Mouse (Mus musculus): ENCODE results near the gene Ggnbp2. TPM values are rescaled to one million over a fixed set of nuclear protein-coding genes. Genes with fewer than 3 reads are reported as not detected.

Gene Ggnbp2
- 2.2 and 30.3 TPM in 2 replicates for polyA plus RNA-seq (2012; ENCODE audit: insufficient read depth, low replicate concordance)

- peaks cover 40% of the 10 kb centered on the region for H3K4me1 ChIP-seq
- H3K36me3 ChIP-seq (replicated peaks; ENCODE audit: low read length) = peaks cover 28% of the 10 kb centered on the region
- H3K27me3 ChIP-seq (replicated peaks) = no peaks in the 10 kb centered on the region
- TF ChIP-seq FLI1 (IDR thresholded peaks at IDR 0.05; ENCODE audit: low read length) = no peak
- TF ChIP-seq GATA1 (IDR thresholded peaks at IDR 0.05; ENCODE audit: borderline replicate concordance, low read length) = no peak
- H3K4me3 ChIP-seq (replicated peaks) = peak within 1 kb of the TSS; percentile 93
- no peaks in the 10 kb centered on the region for H3K9me3 ChIP-seq
These were observed at the start of gene Ggnbp2 for GRCm38 (mm10) chr11:84870337-84871043. Gene Ggnbp2 (minus strand): TSS chr11:84870817.

DNA sequence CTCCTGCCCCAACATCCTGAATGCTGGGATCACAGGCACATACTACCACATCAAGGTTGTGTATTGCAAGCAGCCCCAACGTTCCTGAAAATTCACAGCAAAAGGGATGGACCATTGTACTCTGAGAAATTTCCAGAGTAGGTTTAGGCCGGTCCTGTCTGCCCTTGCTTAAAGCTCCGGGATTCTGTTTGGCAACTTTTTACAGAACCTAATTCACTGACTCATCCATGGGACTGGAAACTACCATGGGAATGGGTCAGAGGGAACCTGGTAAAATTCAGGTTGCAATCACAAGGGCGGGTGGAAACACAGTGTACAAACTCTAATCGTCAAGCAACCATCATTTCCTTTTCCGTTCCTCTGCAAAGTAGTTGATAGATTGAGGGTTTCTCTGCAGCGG lies 49.3 kb upstream of the Ggnbp2 start:
- Histone ChIP-seq H3K9me3 (no peaks in the 10 kb centered on the region), H3K4me1 (peaks cover 45% of the 10 kb centered on the region), H3K4me3 (replicated peaks) (no peak overlapping the region), H3K27me3 (replicated peaks) (peaks cover 20% of the 10 kb centered on the region), H3K36me3 (replicated peaks; ENCODE audit: low read length) (no peaks in the 10 kb centered on the region)
- TF ChIP-seq GATA1 (IDR thresholded peaks at IDR 0.05; ENCODE audit: borderline replicate concordance, low read length) (no peak), FLI1 (IDR thresholded peaks at IDR 0.05; ENCODE audit: low read length) (no peak)

GRCm38 (mm10) chr11:84919276-84919675 lies 48.7 kb upstream of the Ggnbp2 start:
- Histone ChIP-seq H3K27me3 (replicated peaks) (peaks cover 18% of the 10 kb centered on the region), H3K9me3 (no peaks in the 10 kb centered on the region), H3K4me3 (replicated peaks) (no peak overlapping the region), H3K36me3 (replicated peaks; ENCODE audit: low read length) (peaks cover 4% of the 10 kb centered on the region), H3K4me1 (peaks cover 52% of the 10 kb centered on the region)
- TF ChIP-seq FLI1 (IDR thresholded peaks at IDR 0.05; ENCODE audit: low read length) (no peak), GATA1 (IDR thresholded peaks at IDR 0.05; ENCODE audit: borderline replicate concordance, low read length) (no peak)

GRCm38 (mm10) chr11:84918425-84918824 lies 47.8 kb upstream of the Ggnbp2 start:
- Histone ChIP-seq H3K27me3 (replicated peaks) (peaks cover 16% of the 10 kb centered on the region), H3K4me3 (replicated peaks) (peak overlapping the region; percentile 78), H3K36me3 (replicated peaks; ENCODE audit: low read length) (peaks cover 12% of the 10 kb centered on the region), H3K4me1 (peaks cover 60% of the 10 kb centered on the region), H3K9me3 (no peaks in the 10 kb centered on the region)
- TF ChIP-seq FLI1 (IDR thresholded peaks at IDR 0.05; ENCODE audit: low read length) (no peak), GATA1 (IDR thresholded peaks at IDR 0.05; ENCODE audit: borderline replicate concordance, low read length) (no peak)

DNA sequence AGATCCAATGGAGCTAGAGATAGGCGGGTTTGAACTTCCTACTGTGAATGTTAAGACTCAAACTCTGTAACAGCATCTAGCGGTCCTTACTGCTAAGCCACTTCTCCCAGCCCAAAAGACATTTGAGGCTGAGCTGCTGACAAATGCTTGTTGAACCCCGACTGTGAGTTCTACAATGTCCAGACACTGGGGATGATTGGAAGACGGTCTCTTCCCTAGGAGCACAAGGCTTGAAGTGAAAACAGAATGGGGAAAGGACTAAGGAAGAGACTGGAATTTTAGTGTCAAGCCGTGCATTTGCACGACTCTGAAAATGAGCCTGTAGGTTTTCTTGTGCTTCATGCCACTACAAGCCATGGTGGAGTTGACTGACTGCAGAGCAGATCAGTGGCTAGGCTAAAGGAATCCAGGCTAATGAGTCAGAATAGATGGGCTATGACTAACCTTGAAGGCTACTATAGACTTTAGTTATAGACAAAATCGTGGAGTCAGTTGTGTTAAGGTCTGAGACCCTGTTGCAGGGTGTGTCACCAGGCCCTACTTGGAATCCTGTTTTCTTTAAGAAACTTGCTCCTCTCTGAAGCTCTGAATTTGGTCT lies 46.2 kb upstream of the Ggnbp2 start:
- Histone ChIP-seq H3K27me3 (replicated peaks) (peaks cover 1% of the 10 kb centered on the region), H3K4me1 (peaks cover 68% of the 10 kb centered on the region), H3K9me3 (no peaks in the 10 kb centered on the region), H3K36me3 (replicated peaks; ENCODE audit: low read length) (peaks cover 27% of the 10 kb centered on the region), H3K4me3 (replicated peaks) (peak overlapping the region; percentile 98)
- TF ChIP-seq FLI1 (IDR thresholded peaks at IDR 0.05; ENCODE audit: low read length) (no peak), GATA1 (IDR thresholded peaks at IDR 0.05; ENCODE audit: borderline replicate concordance, low read length) (no peak)

DNA sequence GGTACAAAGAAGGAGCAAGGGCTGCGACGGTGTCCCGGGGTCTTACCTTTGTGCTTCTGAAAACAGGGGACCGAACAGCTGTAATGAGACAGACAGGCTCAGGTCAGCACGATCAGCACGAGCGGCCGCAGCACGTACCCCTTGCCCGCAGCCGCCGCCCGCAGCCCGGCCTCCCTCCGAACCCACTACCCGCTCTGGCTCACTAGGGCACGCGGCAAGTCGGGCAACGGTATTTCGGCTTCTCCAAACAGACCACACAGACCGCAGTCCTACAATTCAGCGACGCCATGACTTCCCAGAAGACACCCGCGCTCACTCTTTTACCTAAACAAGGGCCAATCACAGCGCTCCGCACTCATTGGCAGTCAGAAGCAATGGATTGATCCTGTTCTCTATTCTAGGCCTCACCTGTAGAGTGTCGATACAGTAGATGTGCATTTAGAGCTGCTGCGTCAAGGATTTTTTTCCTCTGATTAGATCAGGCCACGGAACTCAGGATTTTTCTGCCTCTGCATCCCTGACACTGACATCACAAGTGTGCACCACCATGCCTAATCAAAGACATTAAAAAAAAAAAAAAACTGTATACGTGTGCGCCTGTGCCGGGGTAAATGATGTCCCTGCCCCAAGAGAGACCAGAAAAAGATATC lies 45.6 kb upstream of the Ggnbp2 start, which contains the start of gene Znhit3:
Znhit3 (minus strand) TSS at position 314 of the 650 bp plus-strand sequence.
- Histone ChIP-seq H3K4me3 (replicated peaks) (peak within 1 kb of the TSS; percentile 98), H3K27me3 (replicated peaks) (no peaks in the 10 kb centered on the region), H3K4me1 (peaks cover 68% of the 10 kb centered on the region), H3K9me3 (no peaks in the 10 kb centered on the region), H3K36me3 (replicated peaks; ENCODE audit: low read length) (peaks cover 32% of the 10 kb centered on the region)
- TF ChIP-seq FLI1 (IDR thresholded peaks at IDR 0.05; ENCODE audit: low read length) = no peak
- no peak for TF ChIP-seq GATA1 (IDR thresholded peaks at IDR 0.05; ENCODE audit: borderline replicate concordance, low read length)

- H3K4me1 ChIP-seq = peaks cover 59% of the 10 kb centered on the region
- H3K27me3 ChIP-seq (replicated peaks) = no peaks in the 10 kb centered on the region
- H3K36me3 ChIP-seq (replicated peaks; ENCODE audit: low read length) = peaks cover 46% of the 10 kb centered on the region
- H3K4me3 ChIP-seq (replicated peaks) = no peak overlapping the region
- no peaks in the 10 kb centered on the region for H3K9me3 ChIP-seq
- TF ChIP-seq GATA1 (IDR thresholded peaks at IDR 0.05; ENCODE audit: borderline replicate concordance, low read length) (no peak), FLI1 (IDR thresholded peaks at IDR 0.05; ENCODE audit: low read length) (no peak)
These were observed 44.1 kb upstream of the Ggnbp2 start for GRCm38 (mm10) chr11:84914673-84915072.

GRCm38 (mm10) chr11:84910411-84910810 lies 39.8 kb upstream of the Ggnbp2 start:
- no peak for TF ChIP-seq GATA1 (IDR thresholded peaks at IDR 0.05; ENCODE audit: borderline replicate concordance, low read length)
- TF ChIP-seq FLI1 (IDR thresholded peaks at IDR 0.05; ENCODE audit: low read length) = no peak
- H3K27me3 ChIP-seq (replicated peaks) = no peaks in the 10 kb centered on the region
- H3K4me1 ChIP-seq = peaks cover 31% of the 10 kb centered on the region
- H3K36me3 ChIP-seq (replicated peaks; ENCODE audit: low read length) = peaks cover 87% of the 10 kb centered on the region
- no peak overlapping the region for H3K4me3 ChIP-seq (replicated peaks)
- no peaks in the 10 kb centered on the region for H3K9me3 ChIP-seq

DNA sequence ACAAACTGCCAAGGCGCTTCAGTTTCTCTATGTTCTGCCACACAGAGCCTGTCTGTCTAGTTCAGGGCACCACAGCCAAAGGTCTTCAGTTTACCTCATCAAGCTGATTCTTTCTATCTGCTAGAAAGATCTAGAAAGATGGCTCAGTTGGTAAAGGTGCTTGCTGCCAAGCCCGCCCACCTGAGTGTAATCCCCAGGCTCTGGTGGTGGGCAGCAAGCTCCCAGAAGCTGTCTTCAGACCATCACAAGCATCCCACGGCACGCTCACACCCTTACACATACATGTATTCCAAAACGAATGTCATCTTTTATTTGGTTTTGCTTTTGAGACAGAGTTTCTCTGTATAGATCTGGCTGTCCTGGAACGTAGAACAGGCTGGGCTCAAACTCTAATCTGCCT lies 37.9 kb upstream of the Ggnbp2 start:
- Histone ChIP-seq H3K4me1 (peaks cover 26% of the 10 kb centered on the region), H3K4me3 (replicated peaks) (no peak overlapping the region), H3K27me3 (replicated peaks) (no peaks in the 10 kb centered on the region), H3K36me3 (replicated peaks; ENCODE audit: low read length) (peaks cover 83% of the 10 kb centered on the region), H3K9me3 (no peaks in the 10 kb centered on the region)
- TF ChIP-seq FLI1 (IDR thresholded peaks at IDR 0.05; ENCODE audit: low read length) (no peak), GATA1 (IDR thresholded peaks at IDR 0.05; ENCODE audit: borderline replicate concordance, low read length) (no peak)

DNA sequence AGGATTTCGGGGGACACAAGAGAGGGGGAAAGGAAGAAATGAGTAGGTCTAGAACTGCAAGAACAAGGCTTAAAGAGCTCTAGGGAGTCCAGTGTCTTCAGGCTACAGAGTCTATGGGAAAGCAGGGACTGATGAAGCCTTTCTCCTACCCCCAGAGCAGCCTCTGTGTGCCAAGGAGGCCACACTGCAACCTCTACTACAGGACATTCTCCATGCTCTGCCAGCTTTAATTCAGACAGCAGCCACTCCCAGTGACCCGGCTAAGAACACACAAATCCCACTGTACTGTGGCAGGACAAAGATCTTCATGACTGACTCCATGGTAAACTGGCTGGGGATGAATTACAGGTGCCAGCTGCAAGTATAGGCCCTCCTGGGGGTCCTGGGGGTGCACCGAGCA lies 36.5 kb upstream of the Ggnbp2 start:
- no peak for TF ChIP-seq FLI1 (IDR thresholded peaks at IDR 0.05; ENCODE audit: low read length)
- TF ChIP-seq GATA1 (IDR thresholded peaks at IDR 0.05; ENCODE audit: borderline replicate concordance, low read length) = no peak
- Histone ChIP-seq H3K4me3 (replicated peaks) (no peak overlapping the region), H3K36me3 (replicated peaks; ENCODE audit: low read length) (peaks cover 84% of the 10 kb centered on the region), H3K9me3 (no peaks in the 10 kb centered on the region), H3K4me1 (peaks cover 18% of the 10 kb centered on the region), H3K27me3 (replicated peaks) (no peaks in the 10 kb centered on the region)
